Mouse (Mus musculus): ENCODE measurements around the gene Dusp1.

Dusp1 gene

DNA sequence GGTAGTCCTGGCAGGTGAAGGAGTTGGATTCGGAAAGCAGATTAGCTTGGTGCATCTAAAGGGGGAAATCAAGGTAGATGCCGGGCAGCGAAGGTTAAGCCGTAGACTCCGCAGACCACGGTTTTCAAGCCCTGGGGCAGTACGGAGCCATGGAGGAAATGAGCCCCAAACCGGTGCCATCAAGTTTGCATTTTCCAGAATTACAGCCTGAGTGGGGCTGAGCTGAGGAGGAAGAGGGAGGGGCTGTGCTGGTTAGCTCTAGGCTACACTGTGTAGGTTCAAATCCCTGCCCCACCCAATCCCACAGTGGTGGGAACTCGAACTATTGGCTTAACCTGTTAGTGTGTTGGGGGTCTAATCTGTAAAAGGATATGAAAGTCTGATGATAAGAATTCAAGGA, 97.4 kb downstream of the Dusp1 start:
- no peak for DNase-seq (ENCODE audit: low spot score in 2 of 2)

DNA sequence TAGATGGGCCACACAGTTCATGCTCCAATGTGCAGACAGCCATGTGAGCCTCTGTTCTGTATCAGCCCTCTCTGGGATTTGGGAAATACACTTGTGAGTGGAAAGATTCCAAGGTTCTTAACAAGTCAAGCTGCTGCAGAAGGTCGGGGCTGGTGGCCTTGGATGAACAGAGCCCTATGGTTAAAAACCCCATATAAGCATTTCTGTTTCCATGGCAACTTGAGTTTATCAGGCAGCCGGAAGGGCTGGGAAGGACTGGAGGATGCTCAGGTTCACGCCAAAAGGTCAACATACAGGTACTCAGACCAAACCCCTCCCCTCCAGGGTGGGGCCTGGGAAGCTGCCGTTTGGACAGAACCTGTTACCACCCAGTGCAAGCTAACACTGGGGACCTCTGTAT, 97.9 kb downstream of the Dusp1 start:
- no peak for DNase-seq (ENCODE audit: low spot score in 2 of 2)

DNA sequence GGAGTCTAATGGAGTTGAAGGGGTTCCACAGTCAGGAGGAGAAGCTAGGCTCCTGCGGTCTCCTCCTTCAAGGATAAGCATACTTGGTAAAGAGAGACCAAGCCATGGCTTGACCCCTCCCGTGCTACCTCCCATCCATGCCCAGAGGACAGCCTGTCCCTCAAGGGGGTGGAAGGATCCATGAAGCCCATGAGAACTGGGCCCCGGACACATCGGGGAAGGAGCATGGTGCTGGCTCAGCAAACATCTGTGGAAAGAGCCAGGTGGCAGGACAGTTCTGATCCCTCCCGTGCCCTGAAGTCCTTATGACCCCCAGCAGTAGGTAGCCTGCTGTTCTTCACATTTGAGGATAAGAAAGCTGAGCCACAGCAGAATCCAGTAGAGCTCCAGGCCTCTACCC, 98.5 kb downstream of the Dusp1 start:
- no peak for DNase-seq (ENCODE audit: low spot score in 2 of 2)

DNA sequence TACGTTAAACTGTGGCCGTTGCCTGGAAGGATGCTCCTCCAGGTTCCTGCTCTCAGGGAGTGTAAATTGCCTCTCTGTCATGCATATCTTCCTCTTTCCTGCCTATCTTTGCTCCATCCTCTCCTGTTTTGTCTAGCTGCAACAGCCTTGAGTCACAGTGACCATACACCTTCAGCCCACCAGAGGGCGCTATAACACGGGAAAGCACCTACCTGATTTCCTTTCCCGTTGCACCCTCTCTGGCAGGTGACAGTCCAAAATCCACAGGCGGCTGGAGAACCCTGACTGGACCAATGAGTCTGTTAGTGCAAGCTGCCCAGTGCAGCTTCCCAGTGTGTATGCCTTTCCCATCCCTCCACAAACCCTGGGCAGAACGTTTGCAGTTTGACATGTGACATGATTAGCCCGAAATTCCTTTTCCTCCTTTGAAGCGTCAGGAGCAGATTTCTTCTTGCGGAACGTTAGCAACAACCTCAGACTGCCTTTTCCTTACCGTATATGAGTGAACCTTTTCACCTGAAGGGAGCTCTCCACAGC, 99.2 kb downstream of the Dusp1 start:
- peak in 1 of 2 experiments; percentile 85 for DNase-seq (ENCODE audit: low spot score in 2 of 2)

DNA sequence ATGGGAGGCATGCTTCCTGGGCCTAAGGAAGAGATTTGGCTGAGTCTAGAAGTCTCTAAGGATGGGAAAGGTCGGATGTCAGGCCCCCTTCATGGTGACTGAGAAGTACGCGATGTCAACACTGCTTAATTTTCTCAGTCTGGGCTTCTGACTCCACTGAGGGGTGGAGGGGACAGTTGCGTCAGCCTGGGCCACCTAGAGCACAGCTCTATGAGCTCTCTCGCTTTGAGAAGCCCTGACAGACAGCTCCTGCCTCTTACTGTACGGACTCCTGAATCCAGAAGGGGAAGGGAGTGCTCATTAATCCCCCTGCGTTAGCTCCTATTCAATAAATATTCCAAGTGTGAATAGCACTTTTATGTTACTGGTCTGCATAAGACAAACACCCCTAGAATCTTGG, 103.9 kb downstream of the Dusp1 start:
- no peak for DNase-seq (ENCODE audit: low spot score in 2 of 2)

DNA sequence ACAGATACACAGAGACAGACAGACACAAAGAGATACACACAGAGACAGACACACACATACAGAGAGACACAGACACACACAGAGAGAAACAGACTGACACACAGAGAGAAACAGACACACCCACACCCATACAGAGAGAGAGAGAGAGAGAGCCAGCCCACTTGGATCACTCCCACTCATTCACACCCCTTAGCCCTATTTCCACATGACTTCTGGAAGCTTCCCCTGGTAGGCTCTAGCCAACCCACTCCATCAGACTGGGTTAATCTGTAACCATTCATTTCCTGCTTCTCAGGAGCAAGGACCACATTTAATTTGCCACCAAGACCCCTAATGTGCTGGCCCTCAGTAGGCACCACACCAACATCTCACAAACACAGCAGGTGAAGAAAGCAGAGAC, 104.4 kb downstream of the Dusp1 start:
- no peak for DNase-seq (ENCODE audit: low spot score in 2 of 2)

All from left cerebral cortex, adult 9 months (tissue).